Mouse (Mus musculus) hindbrain, embryonic 16.5 days (tissue): ENCODE measurements around the gene Adamts14. TPM values are rescaled to one million over a fixed set of nuclear protein-coding genes. Genes with fewer than 3 reads are reported as not detected.
A peak's percentile ranks its signal among the peaks of the same experiment; 100 is the strongest.

Experiments used
- ATAC-seq: fragments of 200-750 bp; cut with Nextera tagmentation; 2 replicates; pipeline ENCODE4 v1.8.0; 2017; ENCODE audit warnings: moderate TSS enrichment, moderate library complexity
- H3K27ac ChIP-seq: fragments of 300-500 bp; sonication (generic); 2 replicates; pipeline ENCODE4 v1.5.1; 2014; ENCODE audit warnings: low read depth, mild to moderate bottlenecking, control low read depth, low read length, moderate library complexity
- H3K27me3 ChIP-seq: fragments of 300-500 bp; sonication (generic); replicated peaks from 2 replicates; pipeline ENCODE4 v1.6.1; 2014; ENCODE audit warnings: low read length; ENCODE audit not compliant: control insufficient read depth, insufficient read depth
- H3K36me3 ChIP-seq: fragments of 300-500 bp; sonication (generic); 2 replicates; pipeline ENCODE4 v1.6.1; 2014; ENCODE audit warnings: mild to moderate bottlenecking, low read length, moderate library complexity, mixed read lengths; ENCODE audit not compliant: control insufficient read depth, insufficient read depth
- H3K4me1 ChIP-seq: fragments of 300-500 bp; sonication (generic); 2 replicates; pipeline ENCODE4 v1.6.1; 2014; ENCODE audit warnings: low read depth, low read length; ENCODE audit not compliant: control insufficient read depth, insufficient read depth
- H3K4me2 ChIP-seq: fragments of 300-500 bp; sonication (generic); 2 replicates; pipeline ENCODE4 v1.6.1; 2014; ENCODE audit warnings: mild to moderate bottlenecking, low read length, control low read depth, moderate library complexity
- H3K4me3 ChIP-seq: fragments of 300-500 bp; sonication (generic); 2 replicates; pipeline ENCODE4 v1.5.1; 2014; ENCODE audit warnings: mild to moderate bottlenecking, low read length, control low read depth, moderate library complexity
- H3K9ac ChIP-seq: fragments of 300-500 bp; sonication (generic); 2 replicates; pipeline ENCODE4 v1.6.1; 2014; ENCODE audit warnings: low read depth, mild to moderate bottlenecking, control low read depth, low read length, moderate library complexity
- H3K9me3 ChIP-seq: fragments of 300-500 bp; sonication (generic); 2 replicates; pipeline ENCODE4 v1.6.1; 2014; ENCODE audit warnings: mild to moderate bottlenecking, low read length, moderate library complexity; ENCODE audit not compliant: control insufficient read depth
- WGBS: fragments of 180-500 bp; shearing (Covaris S2); extraction: QIAGEN DNeasy Blood & Tissue Kit; methylation state at CpG from one replicate; pipeline ENCODE4 v1.1.7; 2014; 5-methylcytosine and 5-hydroxymethylcytosine counted together
- polyA plus RNA-seq: library from polyadenylated mRNA; unstranded; fragments of >200 nt; fragmentation: Nextera tagmentation; extraction: Ambion mirVana; gene quantifications from 2 replicates; pipeline ENCODE4 v1.2.1, GENCODE M21; 2015

The Adamts14 gene
- polyA plus RNA-seq, 1 experiment from 2014 or later, result 0.29 TPM

DNA sequence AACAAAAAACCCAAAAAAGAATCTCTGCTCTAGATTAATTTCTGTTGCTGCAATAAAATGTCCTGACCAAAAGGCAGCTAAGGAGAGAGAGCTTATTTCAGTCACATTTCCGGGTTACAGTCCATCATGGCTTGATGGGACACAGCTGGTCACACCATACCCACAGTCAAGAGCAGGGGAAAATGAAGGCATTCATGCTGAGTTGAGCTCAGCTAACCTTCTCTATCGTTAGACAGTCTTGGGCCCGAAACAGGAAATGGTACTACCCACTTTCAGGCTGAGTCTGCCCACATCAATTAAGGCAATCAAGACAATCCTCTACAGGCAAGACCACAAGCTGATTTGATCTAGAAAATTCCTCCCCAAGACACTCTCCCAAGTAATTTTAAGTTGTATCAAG is 27.8 kb upstream of the Adamts14 start:
- no peaks in the 10 kb centered on the region for H3K27me3 ChIP-seq
- H3K4me2 ChIP-seq, result no peak overlapping the region
- H3K27ac ChIP-seq, result no peak overlapping the region
- 90% methylated on average over 3 of the region's 3 CpGs for WGBS
- H3K36me3 ChIP-seq, result no peaks in the 10 kb centered on the region
- no peak overlapping the region for H3K9ac ChIP-seq
- H3K4me3 ChIP-seq, result no peak overlapping the region
- no peaks in the 10 kb centered on the region for H3K9me3 ChIP-seq
- no peak for ATAC-seq
- no peaks in the 10 kb centered on the region for H3K4me1 ChIP-seq

DNA sequence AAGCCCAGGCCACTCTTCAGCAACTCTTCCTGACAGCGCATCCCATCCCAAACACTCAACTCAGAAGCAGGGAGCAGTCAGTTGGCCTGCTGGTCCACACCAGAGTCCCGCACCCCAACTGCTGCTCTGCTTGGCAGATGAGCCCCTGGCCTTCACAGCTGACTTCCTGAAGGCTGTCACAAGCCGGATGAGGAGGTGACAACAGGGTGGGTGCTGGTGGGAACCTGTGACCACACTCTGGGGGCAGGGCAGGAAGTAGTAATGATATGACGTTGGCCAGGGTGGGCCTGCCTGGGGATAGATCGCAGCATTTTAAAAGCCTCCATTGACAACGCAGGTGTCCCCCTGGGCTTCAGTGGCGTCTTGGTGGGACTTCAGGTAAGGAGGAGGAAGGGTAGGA is 24.2 kb upstream of the Adamts14 start, which contains the start of gene Prf1:
Gene Prf1, plus strand, starts transcription at position 357 of the 400 bp plus-strand sequence.
- H3K9me3 ChIP-seq, result no peaks in the 10 kb centered on the region
- no peak within 1 kb of the TSS for H3K4me2 ChIP-seq
- H3K36me3 ChIP-seq, result no peaks in the 10 kb centered on the region
- H3K9ac ChIP-seq, result no peak within 1 kb of the TSS
- no peaks in the 10 kb centered on the region for H3K4me1 ChIP-seq
- no peaks in the 10 kb centered on the region for H3K27me3 ChIP-seq
- H3K27ac ChIP-seq, result no peak within 1 kb of the TSS
- 90% methylated on average over 7 of the region's 7 CpGs for WGBS
- H3K4me3 ChIP-seq, result no peak within 1 kb of the TSS
- ATAC-seq, result no peak

DNA sequence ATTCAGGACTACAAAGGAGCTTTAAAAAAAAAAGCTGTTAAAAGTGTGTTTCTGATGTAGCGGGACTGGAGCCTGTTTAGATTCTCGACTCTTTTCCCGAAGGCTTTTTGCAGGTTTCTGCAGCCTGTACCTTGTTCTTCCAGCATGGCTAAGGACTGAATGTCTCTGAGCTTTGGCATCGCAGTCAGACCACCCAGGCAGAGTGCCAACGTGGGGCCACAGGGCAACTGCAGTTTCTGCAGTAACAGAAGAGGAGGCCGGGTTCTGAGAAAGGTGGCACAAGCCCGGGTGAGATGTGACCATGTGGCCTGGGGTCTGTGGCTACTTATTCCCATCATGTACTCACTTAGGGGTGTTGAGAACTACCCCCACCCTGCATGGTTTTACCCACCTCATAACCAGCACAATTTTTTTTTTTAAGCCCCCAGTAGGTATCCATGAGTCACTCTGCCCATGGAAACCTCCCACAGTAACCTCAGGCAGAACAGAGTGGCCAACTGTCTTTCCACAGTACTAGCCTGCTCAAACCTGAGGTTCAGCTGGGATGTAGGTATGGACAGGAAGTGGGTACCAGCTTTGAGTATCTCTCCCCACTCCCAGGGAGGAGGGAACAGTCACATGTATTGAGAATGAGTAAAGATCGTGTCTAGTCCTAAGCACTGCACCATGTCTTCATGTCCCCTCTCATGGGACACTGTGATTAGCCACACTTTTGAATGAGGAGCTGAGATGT is 23.6 kb upstream of the Adamts14 start:
- no peak overlapping the region for H3K27ac ChIP-seq
- no peaks in the 10 kb centered on the region for H3K9me3 ChIP-seq
- no peaks in the 10 kb centered on the region for H3K4me1 ChIP-seq
- H3K36me3 ChIP-seq, result no peaks in the 10 kb centered on the region
- 76% methylated on average over 8 of the region's 8 CpGs for WGBS
- no peak overlapping the region for H3K9ac ChIP-seq
- no peak for ATAC-seq
- H3K4me2 ChIP-seq, result no peak overlapping the region
- H3K4me3 ChIP-seq, result no peak overlapping the region
- H3K27me3 ChIP-seq, result no peaks in the 10 kb centered on the region

DNA sequence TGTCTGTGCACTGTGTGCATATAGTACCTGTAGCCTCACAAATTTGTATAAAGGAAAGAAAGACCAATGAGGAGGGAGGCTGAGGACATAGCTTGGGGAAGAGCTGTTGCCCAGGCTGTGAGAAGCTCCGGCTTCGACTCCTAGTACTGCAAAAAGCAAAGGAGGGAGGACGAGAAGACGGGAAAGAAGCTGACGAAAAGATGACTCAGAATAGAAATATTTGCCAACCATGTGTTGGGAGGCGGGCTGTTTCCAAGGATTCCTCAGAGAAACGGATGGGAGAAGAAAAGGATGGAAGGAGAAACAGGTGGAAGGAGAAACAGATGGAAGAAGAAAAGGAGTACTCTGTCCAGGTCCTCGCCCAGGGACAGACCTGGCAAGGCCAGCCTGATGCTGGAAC is 21.0 kb upstream of the Adamts14 start:
- Histone ChIP-seq H3K27me3 (no peaks in the 10 kb centered on the region), H3K4me3 (no peak overlapping the region), H3K9me3 (no peaks in the 10 kb centered on the region), H3K36me3 (no peaks in the 10 kb centered on the region), H3K9ac (no peak overlapping the region), H3K4me1 (no peaks in the 10 kb centered on the region), H3K4me2 (no peak overlapping the region), H3K27ac (no peak overlapping the region)
- WGBS, result 81% methylated on average over 8 of the region's 8 CpGs
- ATAC-seq, result no peak

DNA sequence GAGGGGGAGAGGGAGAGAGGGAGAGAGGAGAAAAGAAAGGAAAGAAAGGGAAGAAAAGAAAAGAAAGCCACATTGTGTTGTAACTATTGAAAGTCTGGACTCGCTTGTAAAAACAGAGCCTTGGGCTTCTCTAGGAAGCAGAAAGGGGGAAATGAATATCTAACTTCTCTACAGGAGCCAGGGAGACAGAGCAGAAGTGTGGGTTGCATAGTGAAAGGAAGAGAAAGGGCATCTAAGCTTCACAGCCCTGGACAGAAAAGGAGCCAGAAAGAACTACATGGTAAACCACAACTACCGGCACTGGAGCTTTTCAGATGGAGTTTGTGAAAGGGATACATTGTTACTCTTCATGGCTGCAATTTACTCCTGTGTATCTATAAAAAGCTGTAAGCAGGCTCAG is 17.2 kb upstream of the Adamts14 start:
- Histone ChIP-seq H3K27me3 (no peaks in the 10 kb centered on the region), H3K4me3 (no peak overlapping the region), H3K9me3 (no peaks in the 10 kb centered on the region), H3K4me1 (no peaks in the 10 kb centered on the region), H3K4me2 (no peak overlapping the region), H3K36me3 (no peaks in the 10 kb centered on the region), H3K27ac (no peak overlapping the region), H3K9ac (no peak overlapping the region)
- 29% methylated on average over 2 of the region's 2 CpGs for WGBS
- ATAC-seq, result no peak

DNA sequence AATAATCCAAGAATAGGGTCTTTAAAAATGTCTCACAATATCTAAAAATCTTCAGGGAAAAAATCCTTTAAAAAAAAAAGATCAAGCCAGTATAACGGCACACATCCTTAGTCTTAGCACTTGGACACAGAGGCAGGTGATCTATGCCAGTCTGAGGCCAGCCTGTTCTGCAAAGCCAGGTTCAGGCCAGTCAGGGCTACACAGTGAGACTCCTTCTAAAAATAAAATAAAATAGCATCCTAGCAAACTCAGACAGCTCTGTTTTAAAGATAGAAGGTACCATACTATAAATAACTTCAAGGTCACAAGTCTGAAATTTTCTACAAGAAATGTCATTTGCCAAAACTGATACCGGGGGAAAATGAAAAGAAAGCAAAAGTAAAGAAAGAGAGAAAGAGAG is 16.8 kb upstream of the Adamts14 start:
- Histone ChIP-seq H3K4me3 (no peak overlapping the region), H3K4me1 (no peaks in the 10 kb centered on the region), H3K27ac (no peak overlapping the region), H3K4me2 (no peak overlapping the region), H3K27me3 (no peaks in the 10 kb centered on the region), H3K9me3 (no peaks in the 10 kb centered on the region), H3K36me3 (no peaks in the 10 kb centered on the region), H3K9ac (no peak overlapping the region)
- no peak for ATAC-seq
- 76% methylated on average over 2 of the region's 2 CpGs for WGBS

DNA sequence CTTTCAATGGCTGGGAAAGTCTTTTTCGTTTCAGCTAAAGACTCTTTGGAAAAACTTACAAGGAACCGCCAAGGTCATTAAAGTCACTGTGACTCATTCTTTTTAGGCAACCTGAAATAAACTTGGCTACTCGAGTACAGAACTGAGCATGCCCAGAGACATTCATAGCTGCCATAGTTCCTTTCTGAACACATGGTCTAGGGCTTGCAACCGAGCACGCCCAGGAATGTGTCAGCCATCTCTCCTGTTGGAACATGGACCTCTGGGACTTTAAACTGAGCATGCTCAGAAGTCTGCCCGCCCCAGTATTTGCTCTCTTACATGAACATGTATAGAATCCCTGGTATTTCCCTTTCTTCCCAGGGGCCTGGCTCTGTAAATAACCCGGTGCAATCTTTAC is 13.0 kb upstream of the Adamts14 start:
- no peaks in the 10 kb centered on the region for H3K4me1 ChIP-seq
- no peaks in the 10 kb centered on the region for H3K36me3 ChIP-seq
- no peaks in the 10 kb centered on the region for H3K27me3 ChIP-seq
- no peak overlapping the region for H3K4me2 ChIP-seq
- no peaks in the 10 kb centered on the region for H3K9me3 ChIP-seq
- H3K9ac ChIP-seq, result no peak overlapping the region
- ATAC-seq, result no peak
- 68% methylated on average over 7 of the region's 7 CpGs for WGBS
- H3K27ac ChIP-seq, result no peak overlapping the region
- H3K4me3 ChIP-seq, result no peak overlapping the region

DNA sequence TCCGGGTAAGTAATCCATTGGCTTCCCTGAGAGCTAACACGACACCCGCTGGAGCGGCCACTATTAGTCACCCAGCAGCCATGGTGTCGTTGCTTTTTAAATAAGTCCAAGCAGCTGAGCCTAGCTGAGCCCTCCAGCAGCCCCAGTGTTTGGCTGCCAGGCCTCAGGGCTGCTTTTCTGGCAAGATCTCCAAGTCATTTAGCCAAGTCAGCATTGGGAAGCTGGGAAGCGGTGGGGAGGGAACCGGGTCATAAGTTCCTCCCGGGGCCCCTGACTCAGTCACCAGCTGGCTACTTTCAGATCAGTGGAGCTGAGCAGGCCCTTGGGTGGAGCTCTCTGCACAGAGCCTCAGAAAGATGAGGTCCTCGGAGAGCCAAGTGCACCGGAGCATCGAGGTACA is 12.0 kb upstream of the Adamts14 start:
- no peak overlapping the region for H3K4me3 ChIP-seq
- H3K36me3 ChIP-seq, result no peaks in the 10 kb centered on the region
- H3K27me3 ChIP-seq, result no peaks in the 10 kb centered on the region
- peak; percentile 73 for ATAC-seq
- 55% methylated on average over 11 of the region's 11 CpGs for WGBS
- no peak overlapping the region for H3K27ac ChIP-seq
- no peaks in the 10 kb centered on the region for H3K4me1 ChIP-seq
- no peaks in the 10 kb centered on the region for H3K9me3 ChIP-seq
- H3K9ac ChIP-seq, result no peak overlapping the region
- no peak overlapping the region for H3K4me2 ChIP-seq

DNA sequence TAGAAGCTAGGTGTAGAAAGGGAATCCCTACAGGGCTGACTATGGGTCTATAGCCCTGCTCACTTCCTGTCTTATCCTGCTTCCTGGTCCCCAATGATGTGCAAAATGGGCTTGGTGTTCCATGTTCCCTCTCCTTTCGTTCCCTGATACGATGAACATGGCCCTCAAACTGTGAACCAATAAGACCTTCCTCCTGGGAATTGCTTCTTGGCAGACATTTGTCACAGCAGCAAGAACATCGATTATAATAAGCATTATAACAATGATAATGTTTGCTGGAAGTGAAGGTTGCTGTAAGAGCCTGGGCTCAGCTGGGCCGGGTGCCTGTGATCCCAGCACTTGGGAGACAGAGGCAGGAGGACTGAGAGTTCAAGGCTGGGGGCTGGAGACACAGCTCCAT is 11.1 kb upstream of the Adamts14 start:
- no peak overlapping the region for H3K4me3 ChIP-seq
- H3K27me3 ChIP-seq, result no peaks in the 10 kb centered on the region
- 81% methylated on average over 4 of the region's 4 CpGs for WGBS
- no peaks in the 10 kb centered on the region for H3K36me3 ChIP-seq
- H3K9me3 ChIP-seq, result no peaks in the 10 kb centered on the region
- ATAC-seq, result no peak
- no peak overlapping the region for H3K9ac ChIP-seq
- no peaks in the 10 kb centered on the region for H3K4me1 ChIP-seq
- H3K4me2 ChIP-seq, result no peak overlapping the region
- no peak overlapping the region for H3K27ac ChIP-seq
